Mouse (Mus musculus) kidney, adult 9 months (tissue): ENCODE results near the gene Gm20479.

Source experiments
- DNase-seq: peaks from one replicate; pipeline ENCODE4 v3.0.0; 2022

Gene Gm20479

DNA sequence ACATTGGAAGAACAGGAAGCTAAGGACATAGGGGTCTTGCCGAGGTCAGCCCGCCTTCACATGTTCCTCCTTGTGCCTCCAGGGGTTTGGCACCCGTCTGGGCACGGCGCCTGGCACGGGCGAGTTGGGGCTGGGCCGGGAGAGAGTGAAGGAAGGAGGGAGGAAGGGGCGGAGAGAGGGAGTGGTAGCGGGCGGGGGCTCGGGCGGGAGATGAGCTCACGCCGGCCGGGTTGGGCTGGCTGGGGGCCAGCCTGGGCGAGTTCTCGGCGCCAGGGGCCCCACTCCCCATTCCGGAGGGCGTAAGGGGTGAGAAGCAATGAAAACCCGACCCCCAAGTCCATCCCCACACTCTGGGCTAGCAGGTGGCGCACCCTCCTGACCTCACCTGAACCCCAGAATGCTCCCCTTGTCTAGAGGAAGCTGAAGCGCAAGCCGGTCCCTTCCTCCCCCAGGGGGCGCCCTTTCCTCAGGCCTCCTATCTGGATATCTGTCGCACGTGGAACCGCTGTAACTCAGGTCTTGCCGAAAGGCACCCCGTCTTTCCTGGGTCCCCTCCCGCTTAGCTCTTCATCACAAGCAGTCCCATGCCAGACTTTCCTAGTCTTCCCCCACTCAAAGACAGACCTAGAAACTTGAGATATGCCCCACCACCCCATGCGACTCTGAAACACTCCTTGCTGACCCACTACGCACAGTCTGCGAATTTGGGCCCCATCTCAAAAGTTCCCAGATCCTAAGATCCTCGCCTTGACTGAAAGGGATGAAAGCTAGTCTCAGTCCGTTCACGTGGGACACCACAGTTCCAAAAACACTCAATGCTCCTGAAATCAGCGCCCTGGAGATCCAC lies 24.6 kb downstream of the Gm20479 start:
- peak; percentile 92 for DNase-seq

DNA sequence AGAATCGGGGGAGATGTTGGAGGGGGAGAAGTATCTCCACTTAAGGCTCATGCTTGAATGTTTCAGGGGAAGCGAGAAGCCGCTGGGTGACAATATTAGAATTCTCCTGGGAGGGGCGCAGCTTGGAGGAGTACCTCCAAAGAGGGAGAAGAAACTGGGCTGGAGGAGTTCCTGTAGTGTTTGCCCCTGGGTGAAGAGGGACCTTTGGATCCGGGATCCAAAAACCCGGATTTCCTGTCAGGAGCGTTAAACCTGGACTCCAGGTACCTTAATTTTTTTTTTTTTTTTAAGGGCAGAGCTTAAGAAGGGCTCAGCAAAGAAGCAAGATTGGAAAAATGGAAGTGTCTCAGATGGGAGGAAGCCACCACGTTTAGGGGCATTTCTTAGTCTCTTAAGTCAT lies 25.4 kb downstream of the Gm20479 start:
- no peak for DNase-seq

- no peak for DNase-seq
These were observed 25.7 kb downstream of the Gm20479 start for GRCm38 (mm10) chr7:27331541-27331851.

DNA sequence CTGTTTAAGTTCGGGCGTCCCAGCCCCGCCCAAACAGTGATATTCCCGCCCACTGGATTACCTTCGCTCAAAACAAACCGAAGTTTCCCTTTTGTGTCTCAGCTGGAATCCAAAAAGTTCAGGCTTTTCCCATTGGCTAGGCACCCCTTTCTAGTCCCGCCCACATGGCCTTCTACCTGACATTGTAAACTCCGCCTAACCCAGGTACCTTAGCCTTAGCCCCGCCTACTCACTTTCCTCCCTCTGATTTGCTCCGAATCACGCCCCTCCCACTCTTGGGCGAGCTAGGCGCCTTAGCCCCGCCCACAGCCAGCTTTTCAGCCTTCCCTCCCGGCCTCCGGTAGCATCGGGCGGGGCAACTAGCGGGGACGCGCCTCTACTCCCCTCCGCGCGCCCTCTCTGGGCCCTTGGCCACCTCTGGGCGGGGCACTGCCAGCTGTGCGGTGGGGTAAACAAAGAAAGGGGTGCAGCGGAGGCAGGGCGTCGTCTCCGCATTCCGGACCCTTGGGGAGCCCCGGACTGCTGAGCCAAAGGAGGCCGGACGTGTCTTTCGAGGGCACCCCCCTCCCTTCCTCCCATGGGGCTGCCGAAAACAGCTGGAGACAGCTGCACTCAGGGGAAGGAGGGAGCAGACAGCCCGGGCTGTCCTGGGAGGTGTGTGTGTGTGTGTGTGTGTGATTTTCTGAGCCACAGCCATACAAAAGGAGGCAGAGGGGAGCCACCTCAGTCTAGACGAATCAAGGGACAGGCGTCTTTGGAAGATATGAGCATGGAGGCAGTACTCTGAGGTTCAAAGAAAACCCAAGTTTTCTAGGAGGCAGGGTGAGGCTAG lies 26.3 kb downstream of the Gm20479 start:
- DNase-seq: peak; percentile 98

- DNase-seq: no peak
These were observed 27.2 kb downstream of the Gm20479 start for GRCm38 (mm10) chr7:27329981-27330380.

- peak; percentile 90 for DNase-seq
These were observed 27.8 kb downstream of the Gm20479 start for GRCm38 (mm10) chr7:27329326-27329947.

- DNase-seq: peak; percentile 76
These were observed 28.6 kb downstream of the Gm20479 start for GRCm38 (mm10) chr7:27328648-27329047.

- DNase-seq: no peak
These were observed 29.1 kb downstream of the Gm20479 start for GRCm38 (mm10) chr7:27328161-27328560.

- DNase-seq: no peak
These were observed 29.7 kb downstream of the Gm20479 start for GRCm38 (mm10) chr7:27327500-27327899.

- DNase-seq: peak; percentile 61
These were observed 30.9 kb downstream of the Gm20479 start for GRCm38 (mm10) chr7:27326101-27326880.

DNA sequence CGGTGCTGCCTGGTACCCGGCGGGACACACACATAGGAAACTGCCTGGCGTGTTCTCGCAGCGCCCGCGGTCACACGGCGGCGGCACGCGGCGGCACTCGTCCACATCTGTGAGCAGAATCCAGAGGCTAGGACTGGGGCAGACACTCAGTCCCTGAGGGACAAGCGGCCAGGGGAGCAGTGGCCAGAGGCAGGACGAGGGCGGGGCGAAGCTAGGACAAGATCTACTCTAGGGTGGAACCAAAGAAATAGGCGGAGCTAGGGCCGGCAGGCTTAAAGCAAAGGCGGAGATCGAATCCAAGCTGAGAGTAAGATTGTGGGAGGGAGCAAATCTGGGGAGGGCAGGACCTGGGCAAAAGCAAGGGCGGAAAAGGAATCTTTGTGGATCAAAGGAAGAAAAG lies 31.5 kb downstream of the Gm20479 start:
- DNase-seq: peak; percentile 86

GRCm38 (mm10) chr7:27324928-27325327 lies 32.3 kb downstream of the Gm20479 start:
- no peak for DNase-seq

DNA sequence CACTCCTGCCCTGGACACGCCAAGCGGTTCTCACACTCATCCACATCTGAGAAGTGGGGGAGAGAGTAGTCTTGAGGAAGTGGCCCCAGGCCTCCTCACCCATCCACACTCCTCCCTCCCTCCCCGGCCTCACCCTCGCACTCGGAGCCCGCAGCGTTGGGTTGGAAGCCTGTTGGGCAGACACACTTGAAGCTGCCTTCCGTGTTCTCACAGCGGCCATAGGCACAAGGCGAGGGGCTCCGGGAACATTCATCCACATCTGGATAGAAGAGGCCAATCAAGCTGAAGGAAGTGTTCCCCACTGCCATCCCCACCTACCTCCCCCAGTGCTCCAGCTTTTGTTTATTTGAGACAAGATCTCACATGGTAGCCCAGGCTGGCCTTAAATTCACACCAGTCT lies 33.1 kb downstream of the Gm20479 start:
- DNase-seq: no peak

DNA sequence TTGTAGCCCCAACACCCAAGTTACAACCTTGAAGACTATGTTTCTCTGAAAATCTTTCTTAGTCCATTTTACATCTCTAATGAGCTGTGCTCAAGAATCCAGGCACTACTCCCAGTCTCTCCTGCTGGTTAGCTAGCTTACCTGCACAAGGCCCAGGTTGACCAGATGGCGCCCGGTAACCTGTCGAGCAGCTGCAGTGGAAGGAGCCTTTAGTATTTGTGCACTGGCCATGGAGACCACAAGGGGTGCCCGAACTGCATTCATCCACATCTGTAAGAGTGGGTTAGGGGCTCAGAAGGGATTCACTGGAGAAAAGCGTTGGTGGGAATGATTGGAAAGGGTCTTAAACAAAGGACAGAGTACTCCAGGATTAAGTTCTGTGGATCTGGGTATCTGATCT lies 34.2 kb downstream of the Gm20479 start:
- DNase-seq: no peak

DNA sequence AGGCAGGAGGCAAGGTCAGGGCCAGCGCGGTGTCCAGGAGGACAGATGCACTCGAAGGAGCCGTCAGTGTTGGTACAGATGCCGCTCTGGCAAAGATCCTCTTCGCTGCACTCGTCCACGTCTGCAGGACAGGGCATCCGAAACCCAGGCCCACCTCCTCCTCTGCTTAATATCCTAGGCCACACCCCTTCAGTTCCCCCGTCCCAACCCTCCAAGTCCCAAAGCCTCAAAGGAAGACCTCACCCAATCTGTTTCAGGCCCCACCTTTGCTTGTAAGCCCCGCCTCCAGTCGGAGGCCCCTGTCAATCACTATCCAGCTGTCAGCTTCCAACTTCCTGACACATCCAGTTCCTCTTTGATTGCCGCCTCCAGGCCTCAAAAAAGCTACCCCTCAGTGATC lies 34.9 kb downstream of the Gm20479 start:
- DNase-seq: no peak

DNA sequence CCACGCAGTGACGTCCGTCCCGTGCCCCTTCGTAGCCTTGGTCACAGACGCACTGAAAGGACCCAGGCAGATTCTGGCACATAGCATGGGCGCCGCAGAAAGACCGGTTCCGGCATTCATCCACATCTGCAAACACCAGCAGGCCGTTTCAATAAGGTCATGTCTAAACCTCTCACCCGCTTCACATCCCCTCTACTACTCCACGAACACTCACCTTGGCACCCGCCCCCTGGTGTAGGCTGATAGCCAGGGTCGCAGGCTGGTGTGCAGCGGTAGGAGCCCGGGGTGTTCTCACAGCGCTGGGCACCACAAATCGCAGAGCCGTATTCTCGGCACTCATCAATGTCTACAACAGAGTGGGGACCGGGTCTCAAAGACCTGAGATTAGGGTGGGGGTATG lies 37.8 kb downstream of the Gm20479 start:
- DNase-seq: no peak

DNA sequence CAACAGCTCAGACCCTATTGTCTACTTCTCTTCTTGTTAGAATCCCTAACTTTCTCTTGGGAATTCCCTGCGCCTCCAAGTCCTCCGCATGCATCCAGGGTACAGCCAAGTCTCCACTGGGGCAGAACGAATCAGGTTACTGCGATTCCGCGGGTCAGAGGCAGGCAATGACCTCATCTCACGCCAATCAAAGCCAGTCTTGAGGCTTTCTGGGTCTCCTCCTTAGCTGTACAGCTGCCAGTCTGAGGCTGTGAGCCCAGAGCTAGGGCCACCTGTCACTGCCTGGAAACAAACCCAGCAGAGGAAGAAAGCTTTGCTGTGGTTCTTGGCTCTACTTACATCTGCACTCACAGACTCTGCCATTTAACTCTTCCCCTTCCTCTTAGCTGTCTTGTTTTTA lies 41.3 kb downstream of the Gm20479 start:
- DNase-seq: peak; percentile 49

GRCm38 (mm10) chr7:27314393-27314792 lies 42.8 kb downstream of the Gm20479 start:
- no peak for DNase-seq

GRCm38 (mm10) chr7:27311651-27312284 lies 45.5 kb downstream of the Gm20479 start:
- no peak for DNase-seq

DNA sequence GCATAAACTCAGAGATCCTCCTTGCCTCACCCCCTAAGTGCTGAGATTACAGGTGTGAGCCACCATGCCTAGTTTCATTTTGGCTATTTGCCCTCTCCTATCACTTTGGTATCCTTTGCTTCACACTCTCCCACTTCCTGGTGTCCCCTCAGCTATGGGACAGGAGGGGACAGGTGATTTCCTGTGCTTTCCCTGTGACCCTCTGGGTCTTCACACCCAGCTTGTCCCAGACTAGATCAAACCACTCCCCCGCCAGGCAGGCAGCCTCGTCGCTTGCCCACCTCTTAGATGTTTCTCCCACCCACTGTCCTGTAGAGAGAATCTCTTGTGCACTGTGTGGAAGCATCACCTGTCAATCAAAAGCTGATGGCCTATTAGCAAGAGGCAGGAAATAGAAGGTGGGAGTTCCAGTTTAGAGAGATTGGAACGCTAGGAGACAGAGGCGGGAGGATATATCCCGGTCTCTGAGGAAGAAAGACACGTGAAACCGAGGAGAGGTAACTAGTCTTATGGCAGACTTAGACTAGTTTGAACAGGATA lies 46.2 kb downstream of the Gm20479 start:
- DNase-seq: no peak

- no peak for DNase-seq
These were observed 46.9 kb downstream of the Gm20479 start for GRCm38 (mm10) chr7:27310306-27310705.

GRCm38 (mm10) chr7:27309832-27310231 lies 47.4 kb downstream of the Gm20479 start:
- no peak for DNase-seq
